Mouse (Mus musculus): ENCODE measurements around the gene Zfr2. TPM values are rescaled to one million over a fixed set of nuclear protein-coding genes. Genes with fewer than 3 reads are reported as not detected.

Gene Zfr2
- polyA plus RNA-seq, 1 experiment from 2014 or later: 7.9 TPM

Other genes with a start within 250 kb of the Zfr2 start
- 4.5 and 4.7 TPM in 2 replicates for gene Gng7, start 218.2 kb upstream of the Zfr2 start, polyA plus RNA-seq (2015; fragmentation: Nextera tagmentation; extraction: Ambion mirVana)
- gene Diras1, start 207.5 kb upstream of the Zfr2 start, polyA plus RNA-seq (2015; fragmentation: Nextera tagmentation; extraction: Ambion mirVana): 0.94 and 1.2 TPM in 2 replicates
- 15.0 and 18.2 TPM in 2 replicates for gene Slc39a3, start 195.7 kb upstream of the Zfr2 start, polyA plus RNA-seq (2015; fragmentation: Nextera tagmentation; extraction: Ambion mirVana)
- 166 and 183 TPM in 2 replicates for gene Sgta, start 173.0 kb upstream of the Zfr2 start, polyA plus RNA-seq (2015; fragmentation: Nextera tagmentation; extraction: Ambion mirVana)
- 57.1 and 60.1 TPM in 2 replicates for gene Thop1, start 163.1 kb upstream of the Zfr2 start, polyA plus RNA-seq (2015; fragmentation: Nextera tagmentation; extraction: Ambion mirVana)
- 48.2 and 57.8 TPM in 2 replicates for gene Creb3l3, start 134.3 kb upstream of the Zfr2 start, polyA plus RNA-seq (2015; fragmentation: Nextera tagmentation; extraction: Ambion mirVana)
- gene Map2k2, start 127.2 kb upstream of the Zfr2 start, polyA plus RNA-seq (2015; fragmentation: Nextera tagmentation; extraction: Ambion mirVana): 190 and 208 TPM in 2 replicates
- 52.5 and 53.0 TPM in 2 replicates for gene Zbtb7a, start 97.9 kb upstream of the Zfr2 start, polyA plus RNA-seq (2015; fragmentation: Nextera tagmentation; extraction: Ambion mirVana)
- gene Pias4, start 65.2 kb upstream of the Zfr2 start, polyA plus RNA-seq (2015; fragmentation: Nextera tagmentation; extraction: Ambion mirVana): 47.2 and 58.4 TPM in 2 replicates
- gene Eef2, start 56.5 kb upstream of the Zfr2 start, polyA plus RNA-seq (2015; fragmentation: Nextera tagmentation; extraction: Ambion mirVana): 515 and 540 TPM in 2 replicates
- 56.6 and 62.7 TPM in 2 replicates for gene Dapk3, start 50.1 kb upstream of the Zfr2 start, polyA plus RNA-seq (2015; fragmentation: Nextera tagmentation; extraction: Ambion mirVana)
- gene 4930442H23Rik, start 49.3 kb upstream of the Zfr2 start, polyA plus RNA-seq (2015; fragmentation: Nextera tagmentation; extraction: Ambion mirVana): 0.13 and 0.15 TPM in 2 replicates
- 0.14 TPM in 1 of 2 replicates, not detected in the other for gene Nmrk2, start 31.1 kb upstream of the Zfr2 start, polyA plus RNA-seq (2015; fragmentation: Nextera tagmentation; extraction: Ambion mirVana)
- gene Atcay, start 2.3 kb upstream of the Zfr2 start, polyA plus RNA-seq (2015; fragmentation: Nextera tagmentation; extraction: Ambion mirVana): 1.7 TPM in 2 replicates
- gene Matk, start 19.8 kb downstream of the Zfr2 start, polyA plus RNA-seq (2015; fragmentation: Nextera tagmentation; extraction: Ambion mirVana): 2.2 and 2.4 TPM in 2 replicates
- gene Mrpl54, start 33.8 kb downstream of the Zfr2 start, polyA plus RNA-seq (2015; fragmentation: Nextera tagmentation; extraction: Ambion mirVana): 242 and 245 TPM in 2 replicates
- gene Apba3, start 33.8 kb downstream of the Zfr2 start, polyA plus RNA-seq (2015; fragmentation: Nextera tagmentation; extraction: Ambion mirVana): 55.1 and 69.2 TPM in 2 replicates
- gene Tjp3, start 58.4 kb downstream of the Zfr2 start, polyA plus RNA-seq (2015; fragmentation: Nextera tagmentation; extraction: Ambion mirVana): 47.0 and 53.3 TPM in 2 replicates
- 41.2 and 42.7 TPM in 2 replicates for gene Pip5k1c, start 59.8 kb downstream of the Zfr2 start, polyA plus RNA-seq (2015; fragmentation: Nextera tagmentation; extraction: Ambion mirVana)
- gene Cactin, start 87.9 kb downstream of the Zfr2 start, polyA plus RNA-seq (2015; fragmentation: Nextera tagmentation; extraction: Ambion mirVana): 38.7 and 39.5 TPM in 2 replicates
- 21.3 and 21.7 TPM in 2 replicates for gene Tbxa2r, start 95.6 kb downstream of the Zfr2 start, polyA plus RNA-seq (2015; fragmentation: Nextera tagmentation; extraction: Ambion mirVana)
- 0.06 TPM in 1 of 2 replicates, not detected in the other for gene Gipc3, start 110.1 kb downstream of the Zfr2 start, polyA plus RNA-seq (2015; fragmentation: Nextera tagmentation; extraction: Ambion mirVana)
- 71.2 and 71.7 TPM in 2 replicates for gene Hmg20b, start 117.3 kb downstream of the Zfr2 start, polyA plus RNA-seq (2015; fragmentation: Nextera tagmentation; extraction: Ambion mirVana)
- 19.9 and 23.8 TPM in 2 replicates for gene Mfsd12, start 124.3 kb downstream of the Zfr2 start, polyA plus RNA-seq (2015; fragmentation: Nextera tagmentation; extraction: Ambion mirVana)
- gene 4930404N11Rik, start 132.7 kb downstream of the Zfr2 start, polyA plus RNA-seq (2015; fragmentation: Nextera tagmentation; extraction: Ambion mirVana): 1.0 and 2.2 TPM in 2 replicates
- gene Fzr1, start 145.4 kb downstream of the Zfr2 start, polyA plus RNA-seq (2015; fragmentation: Nextera tagmentation; extraction: Ambion mirVana): 83.2 and 85.7 TPM in 2 replicates
- gene Dohh, start 151.3 kb downstream of the Zfr2 start, polyA plus RNA-seq (2015; fragmentation: Nextera tagmentation; extraction: Ambion mirVana): 89.2 and 100 TPM in 2 replicates
- gene Gm48551, start 151.3 kb downstream of the Zfr2 start, polyA plus RNA-seq (2015; fragmentation: Nextera tagmentation; extraction: Ambion mirVana): 2.8 and 3.6 TPM in 2 replicates
- 1.4 TPM in 1 of 2 replicates, not detected in the other for gene Gm48552, start 155.8 kb downstream of the Zfr2 start, polyA plus RNA-seq (2015; fragmentation: Nextera tagmentation; extraction: Ambion mirVana)
- 235 and 288 TPM in 2 replicates for gene Smim24, start 159.9 kb downstream of the Zfr2 start, polyA plus RNA-seq (2015; fragmentation: Nextera tagmentation; extraction: Ambion mirVana)
- gene Nfic, start 222.5 kb downstream of the Zfr2 start, polyA plus RNA-seq (2015; fragmentation: Nextera tagmentation; extraction: Ambion mirVana): 52.8 and 56.0 TPM in 2 replicates
- 1.7 TPM in 2 replicates for gene Celf5, start 249.6 kb downstream of the Zfr2 start, polyA plus RNA-seq (2015; fragmentation: Nextera tagmentation; extraction: Ambion mirVana)